10 mouse cellular contexts compared by ENCODE assay signal in genomic region chr4:32247463-32248113, GRCm38 (mm10). TPM values are rescaled to one million over a fixed set of nuclear protein-coding genes. Genes with fewer than 3 reads are reported as not detected.
A peak's percentile ranks its signal among the peaks of the same experiment; 100 is the strongest.
DNase-seq lines count a peak whose midpoint lies in the region; ATAC-seq and TF ChIP-seq lines count a peak whose summit lies in the region.
"Had no signal": no experiment of that assay in that cellular context is flagged by ENCODE, and none has a peak within 500 bp of the region (broad histone marks: within the 10 kb centered on the region; RNA-seq: fewer than 3 reads in every experiment).

No protein-coding gene starts in this region.

- TF ChIP-seq EP300 in heart, adult 2 months (IDR thresholded peaks at IDR 0.05; ENCODE audit: insufficient read depth, low read depth, low read length): no peak

- no peaks in the 10 kb centered on the region for H3K9me3 ChIP-seq in heart, embryonic 15.5 days (replicated peaks)
- no peaks in the 10 kb centered on the region for H3K9me3 ChIP-seq in forebrain, embryonic 16.5 days (ENCODE audit: control insufficient read depth, low read length)
- H3K9me3 ChIP-seq: embryonic facial prominence, embryonic 15.5 days; intestine, embryonic 15.5 days had no signal

- DNase-seq in heart, adult 2 months: no peak
- no peak for DNase-seq in spleen, adult 2 months (ENCODE audit: low read depth in 1 of 2, low spot score in 2 of 2)
- no peak for DNase-seq in spleen, postnatal 10 days (ENCODE audit: low spot score in 2 of 2)
- DNase-seq in kidney, adult 9 months: no peak
- DNase-seq in kidney, adult 8-10 months: no peak

- no peaks in the 10 kb centered on the region for H3K36me3 ChIP-seq in heart, embryonic 15.5 days
- no peaks in the 10 kb centered on the region for H3K36me3 ChIP-seq in heart, adult 2 months (ENCODE audit: control insufficient read depth, insufficient read depth, low read length)
- peaks cover 4% of the 10 kb centered on the region for H3K36me3 ChIP-seq in spleen, adult 2 months (ENCODE audit: control insufficient read depth, insufficient read depth, low read length)
- H3K36me3 ChIP-seq in forebrain, embryonic 16.5 days (ENCODE audit: control insufficient read depth, insufficient read depth): no peaks in the 10 kb centered on the region
- H3K36me3 ChIP-seq: embryonic facial prominence, embryonic 15.5 days; intestine, embryonic 15.5 days had no signal

- intact Hi-C loops in heart, adult 2 months (cut with DNase I): loop anchor here (1.0 to 2.0 kb wide), 2 partner anchors 94 to 193 kb away; no protein-coding TSS in a partner anchor

- no peak for ATAC-seq in heart, embryonic 15.5 days (replicated peaks; ENCODE audit: insufficient number of reproducible peaks, insufficient read depth, low FRiP score, low read depth)
- ATAC-seq in forebrain, embryonic 16.5 days: no peak

- H3K27ac ChIP-seq in heart, embryonic 15.5 days: 0 out of 2 replicates have a peak overlapping the region, but pooled peaks have one; percentile 26
- no peak overlapping the region for H3K27ac ChIP-seq in heart, adult 2 months
- H3K27ac ChIP-seq in spleen, adult 2 months (ENCODE audit: insufficient read depth, low read length): peak overlapping the region; percentile 35
- H3K27ac ChIP-seq in forebrain, embryonic 16.5 days (ENCODE audit: low read length): peak overlapping the region; percentile 57
- H3K27ac ChIP-seq: embryonic facial prominence, embryonic 15.5 days; intestine, embryonic 15.5 days; left cerebral cortex, adult 2 months had no signal

- H3K27me3 ChIP-seq in heart, embryonic 15.5 days: no peaks in the 10 kb centered on the region
- H3K27me3 ChIP-seq in heart, adult 2 months (ENCODE audit: control insufficient read depth, insufficient read depth, low read length): no peaks in the 10 kb centered on the region
- no peaks in the 10 kb centered on the region for H3K27me3 ChIP-seq in spleen, adult 2 months (ENCODE audit: control insufficient read depth, insufficient read depth, low read length)
- H3K27me3 ChIP-seq in forebrain, embryonic 16.5 days (replicated peaks; ENCODE audit: control insufficient read depth, insufficient read depth, low read length): no peaks in the 10 kb centered on the region
- H3K27me3 ChIP-seq: embryonic facial prominence, embryonic 15.5 days; intestine, embryonic 15.5 days had no signal

- WGBS in heart, embryonic 15.5 days: 46% methylated on average over 11 of the region's 11 CpGs
- 43% methylated on average over 11 of the region's 11 CpGs for WGBS in heart, adult 2 months
- WGBS in spleen, adult 2 months: 43% methylated on average over 11 of the region's 11 CpGs
- 71% methylated on average over 11 of the region's 11 CpGs for WGBS in forebrain, embryonic 16.5 days

- no peak overlapping the region for H3K9ac ChIP-seq in heart, embryonic 15.5 days
- no peak overlapping the region for H3K9ac ChIP-seq in heart, adult 2 months (ENCODE audit: low read depth, low read length)
- no peak overlapping the region for H3K9ac ChIP-seq in forebrain, embryonic 16.5 days (replicated peaks; ENCODE audit: low read depth, low read length)
- H3K9ac ChIP-seq: embryonic facial prominence, embryonic 15.5 days; intestine, embryonic 15.5 days had no signal

- peaks cover 82% of the 10 kb centered on the region for H3K4me1 ChIP-seq in heart, embryonic 15.5 days (replicated peaks)
- peaks cover 17% of the 10 kb centered on the region for H3K4me1 ChIP-seq in heart, adult 2 months (ENCODE audit: control insufficient read depth, insufficient read depth, low read length)
- peaks cover 26% of the 10 kb centered on the region; the same call in 1 of the 2 replicates for H3K4me1 ChIP-seq in spleen, adult 2 months (ENCODE audit: control insufficient read depth, insufficient read depth, insufficient read length)
- H3K4me1 ChIP-seq in forebrain, embryonic 16.5 days (replicated peaks; ENCODE audit: control insufficient read depth, insufficient read depth, low read length): peaks cover 73% of the 10 kb centered on the region

- no peaks in the 10 kb centered on the region; the same call in 1 of the 2 replicates for H3K79me2 ChIP-seq in heart, adult 2 months (replicated peaks; ENCODE audit: control insufficient read depth, insufficient read depth, low read length)

- TF ChIP-seq CTCF in heart, adult 2 months (IDR thresholded peaks at IDR 0.05): no peak
- TF ChIP-seq CTCF in spleen, adult 2 months (IDR thresholded peaks at IDR 0.05; ENCODE audit: extremely low read depth, insufficient read depth, insufficient read length, insufficient replicate concordance): no peak

- TF ChIP-seq POLR2A in heart, adult 2 months (IDR thresholded peaks at IDR 0.05; ENCODE audit: insufficient read depth, low read depth, low read length): no peak
- TF ChIP-seq POLR2A in spleen, adult 2 months (IDR thresholded peaks at IDR 0.05; ENCODE audit: low read depth, low read length): no peak

- H3K4me3 ChIP-seq in heart, embryonic 15.5 days: no peak overlapping the region
- no peak overlapping the region for H3K4me3 ChIP-seq in heart, adult 2 months
- no peak overlapping the region for H3K4me3 ChIP-seq in spleen, adult 2 months (ENCODE audit: extremely low read depth, insufficient read depth, insufficient read length)
- H3K4me3 ChIP-seq in forebrain, embryonic 16.5 days (replicated peaks; ENCODE audit: low read length): no peak overlapping the region
- H3K4me3 ChIP-seq: embryonic facial prominence, embryonic 15.5 days; intestine, embryonic 15.5 days; left cerebral cortex, adult 2 months had no signal

- no peak overlapping the region for H3K4me2 ChIP-seq in heart, embryonic 15.5 days
- no peak overlapping the region for H3K4me2 ChIP-seq in forebrain, embryonic 16.5 days (ENCODE audit: low read length)
- H3K4me2 ChIP-seq: embryonic facial prominence, embryonic 15.5 days; intestine, embryonic 15.5 days had no signal

RNA-seq across cellular contexts. Expression of gene Bach2, which starts 9.0 kb away (rescaled TPM):
- 5.0 and 5.4 TPM in 2 replicates for polyA plus RNA-seq in heart, embryonic 15.5 days (2015; fragmentation: Nextera tagmentation; extraction: Ambion mirVana)
- 1 to 10 TPM; 3.9 to 4.2 TPM for total RNA-seq in heart, adult 2 months (2021)
- polyA plus RNA-seq in heart, adult 2 months (2012; rRNA removed): 2.4 and 4.7 TPM in 2 replicates
- polyA plus RNA-seq in spleen, adult 2 months (2012; rRNA removed): 14.1 and 16.5 TPM in 2 replicates
- 32.7 and 33.3 TPM in 2 replicates for polyA plus RNA-seq in forebrain, embryonic 16.5 days (2015; fragmentation: Nextera tagmentation; extraction: Ambion mirVana)
